Mouse (Mus musculus) midbrain, embryonic 10.5 days (tissue): ENCODE results near the gene Crnkl1. TPM values are rescaled to one million over a fixed set of nuclear protein-coding genes. Genes with fewer than 3 reads are reported as not detected.
A peak's percentile ranks its signal among the peaks of the same experiment; 100 is the strongest.
"Not testable (repeated sequence)": the region's sequence is repeated elsewhere in the genome, so short reads cannot be mapped to it uniquely, and the experiment has no call there.

Experiments used
- DNase-seq: peaks from one replicate; pipeline ENCODE4 v3.0.0-alpha.2; 2017; ENCODE audit warnings: low spot score
- H3K27ac ChIP-seq: fragments of 300-500 bp; sonication (generic); replicated peaks from 2 replicates; pipeline ENCODE4 v1.5.1; 2016; ENCODE audit warnings: mild to moderate bottlenecking
- H3K27me3 ChIP-seq: fragments of 300-500 bp; sonication (generic); 2 replicates; pipeline ENCODE4 v1.6.1; 2016; ENCODE audit warnings: low read depth, mild to moderate bottlenecking; ENCODE audit not compliant: poor library complexity, severe bottlenecking
- H3K36me3 ChIP-seq: fragments of 300-500 bp; sonication (generic); 2 replicates; pipeline ENCODE4 v1.6.1; 2016; ENCODE audit warnings: mild to moderate bottlenecking, moderate library complexity
- H3K4me1 ChIP-seq: fragments of 300-500 bp; sonication (generic); 2 replicates; pipeline ENCODE4 v1.6.1; 2016
- H3K4me3 ChIP-seq: fragments of 300-500 bp; sonication (generic); 2 replicates; pipeline ENCODE4 v1.5.1; 2016; ENCODE audit warnings: mild to moderate bottlenecking, moderate library complexity
- H3K9me3 ChIP-seq: fragments of 300-500 bp; sonication (generic); replicated peaks from 2 replicates; pipeline ENCODE4 v1.6.1; 2016; ENCODE audit warnings: mild to moderate bottlenecking
- WGBS: fragments of 180-500 bp; shearing (Covaris S2); methylation state at CpG from one replicate; pipeline ENCODE4 v1.1.7; 2016; 5-methylcytosine and 5-hydroxymethylcytosine counted together
- polyA plus RNA-seq: library from polyadenylated mRNA; unstranded; fragments of >200 nt; fragmentation: Nextera tagmentation; extraction: Ambion mirVana; gene quantifications from 2 replicates; pipeline ENCODE4 v1.2.1, GENCODE M21; 2016

The Crnkl1 gene
- polyA plus RNA-seq, 1 experiment from 2014 or later, result 34.7 TPM

- WGBS, result 64% methylated on average over 5 of the region's 5 CpGs
Measured at GRCm38 (mm10) chr2:145956318-145956717, 21.5 kb upstream of the Crnkl1 start.

GRCm38 (mm10) chr2:145955844-145956243 lies 21.0 kb upstream of the Crnkl1 start:
- H3K36me3 ChIP-seq, result no peaks in the 10 kb centered on the region
- peaks cover 15% of the 10 kb centered on the region for H3K4me1 ChIP-seq
- no peak for DNase-seq
- WGBS, result 68% methylated on average over 10 of the region's 10 CpGs
- no peak overlapping the region for H3K27ac ChIP-seq
- H3K27me3 ChIP-seq, result peaks cover 30% of the 10 kb centered on the region
- H3K9me3 ChIP-seq, result no peaks in the 10 kb centered on the region
- H3K4me3 ChIP-seq, result no peak overlapping the region

More at GRCm38 (mm10) chr2:145956318-145956717, 21.5 kb upstream of the Crnkl1 start:
- Histone ChIP-seq H3K36me3 (no peaks in the 10 kb centered on the region), H3K27me3 (peaks cover 28% of the 10 kb centered on the region), H3K4me1 (peaks cover 13% of the 10 kb centered on the region), H3K4me3 (no peak overlapping the region), H3K27ac (no peak overlapping the region), H3K9me3 (no peaks in the 10 kb centered on the region)
- DNase-seq, result no peak

GRCm38 (mm10) chr2:145952726-145953125 lies 17.9 kb upstream of the Crnkl1 start:
- DNase-seq, result no peak
- WGBS, result 95% methylated on average over 5 of the region's 5 CpGs

GRCm38 (mm10) chr2:145950239-145950638 lies 15.4 kb upstream of the Crnkl1 start:
- H3K27me3 ChIP-seq, result peaks cover 14% of the 10 kb centered on the region
- H3K36me3 ChIP-seq, result no peaks in the 10 kb centered on the region
- H3K9me3 ChIP-seq, result no peaks in the 10 kb centered on the region
- peak; percentile 26 for DNase-seq
- whole genome bisulfite sequencing, result 27% methylated on average over 10 of the region's 10 CpGs
- H3K27ac ChIP-seq, result peak overlapping the region; percentile 49; the same call in 1 of the 2 replicates
- no peak overlapping the region for H3K4me3 ChIP-seq
- peaks cover 30% of the 10 kb centered on the region for H3K4me1 ChIP-seq

More at GRCm38 (mm10) chr2:145952726-145953125, 17.9 kb upstream of the Crnkl1 start:
- Histone ChIP-seq H3K27ac (no peak overlapping the region), H3K27me3 (peaks cover 26% of the 10 kb centered on the region), H3K36me3 (no peaks in the 10 kb centered on the region), H3K4me3 (no peak overlapping the region), H3K4me1 (peaks cover 31% of the 10 kb centered on the region), H3K9me3 (no peaks in the 10 kb centered on the region)

GRCm38 (mm10) chr2:145949475-145950068 lies 14.8 kb upstream of the Crnkl1 start:
- Histone ChIP-seq H3K27me3 (peaks cover 14% of the 10 kb centered on the region), H3K9me3 (no peaks in the 10 kb centered on the region), H3K27ac (peak overlapping the region; percentile 64), H3K4me3 (no peak overlapping the region), H3K36me3 (no peaks in the 10 kb centered on the region), H3K4me1 (peaks cover 30% of the 10 kb centered on the region)
- 52% methylated on average over 11 of the region's 11 CpGs for WGBS
- DNase-seq, result peak; percentile 20

GRCm38 (mm10) chr2:145948402-145948954 lies 13.7 kb upstream of the Crnkl1 start:
- no peak overlapping the region for H3K27ac ChIP-seq

GRCm38 (mm10) chr2:145944286-145944685 lies 9.5 kb upstream of the Crnkl1 start:
- no peak for DNase-seq
- WGBS, result 88% methylated on average over 3 of the region's 3 CpGs
- no peaks in the 10 kb centered on the region for H3K9me3 ChIP-seq
- H3K36me3 ChIP-seq, result no peaks in the 10 kb centered on the region
- no peak overlapping the region for H3K27ac ChIP-seq
- no peak overlapping the region for H3K4me3 ChIP-seq
- no peaks in the 10 kb centered on the region for H3K27me3 ChIP-seq
- peaks cover 13% of the 10 kb centered on the region for H3K4me1 ChIP-seq

More at GRCm38 (mm10) chr2:145948402-145948954, 13.7 kb upstream of the Crnkl1 start:
- Histone ChIP-seq H3K9me3 (no peaks in the 10 kb centered on the region), H3K4me1 (peaks cover 30% of the 10 kb centered on the region), H3K36me3 (no peaks in the 10 kb centered on the region), H3K27me3 (peaks cover 14% of the 10 kb centered on the region), H3K4me3 (no peak overlapping the region)
- 57% methylated on average over 7 of the region's 7 CpGs for WGBS
- no peak for DNase-seq

- H3K27ac ChIP-seq, result no peak overlapping the region
- no peak overlapping the region for H3K4me3 ChIP-seq
- WGBS, result 74% methylated on average over 3 of the region's 3 CpGs
- H3K9me3 ChIP-seq, result no peaks in the 10 kb centered on the region
- H3K4me1 ChIP-seq, result no peaks in the 10 kb centered on the region
- DNase-seq, result no peak
- no peaks in the 10 kb centered on the region for H3K27me3 ChIP-seq
- H3K36me3 ChIP-seq, result no peaks in the 10 kb centered on the region
Measured at GRCm38 (mm10) chr2:145941403-145941802, 6.6 kb upstream of the Crnkl1 start.

GRCm38 (mm10) chr2:145936975-145937374 lies 2.2 kb upstream of the Crnkl1 start:
- Histone ChIP-seq H3K36me3 (peaks cover 10% of the 10 kb centered on the region), H3K4me3 (no peak overlapping the region), H3K9me3 (no peaks in the 10 kb centered on the region), H3K4me1 (peaks cover 11% of the 10 kb centered on the region), H3K27ac (no peak overlapping the region), H3K27me3 (no peaks in the 10 kb centered on the region)
- WGBS, result 86% methylated on average over 8 of the region's 8 CpGs
- DNase-seq, result no peak

GRCm38 (mm10) chr2:145920941-145921650 lies 13.7 kb downstream of the Crnkl1 start:
- H3K4me3 ChIP-seq, result no peak overlapping the region
- H3K9me3 ChIP-seq, result no peaks in the 10 kb centered on the region
- H3K27ac ChIP-seq, result no peak overlapping the region
- H3K4me1 ChIP-seq, result no peaks in the 10 kb centered on the region
- peaks cover 99% of the 10 kb centered on the region for H3K36me3 ChIP-seq
- 91% methylated on average over 8 of the region's 8 CpGs for WGBS
- no peaks in the 10 kb centered on the region for H3K27me3 ChIP-seq
- no peak for DNase-seq

- H3K36me3 ChIP-seq, result peaks cover 54% of the 10 kb centered on the region
- not testable (repeated sequence) for H3K27me3 ChIP-seq, H3K27ac ChIP-seq, DNase-seq, H3K4me3 ChIP-seq, H3K9me3 ChIP-seq
- H3K4me1 ChIP-seq, result peaks cover 24% of the 10 kb centered on the region
- 52% methylated on average over 4 of the region's 4 CpGs for WGBS
Measured at GRCm38 (mm10) chr2:145905884-145906283, 28.9 kb downstream of the Crnkl1 start.

- Histone ChIP-seq H3K4me1 (peaks cover 24% of the 10 kb centered on the region), H3K27me3 (no peaks in the 10 kb centered on the region), H3K4me3 (0 out of 2 replicates have a peak overlapping the region, but pooled peaks have one; percentile 69), H3K27ac (no peak overlapping the region), H3K36me3 (peaks cover 46% of the 10 kb centered on the region), H3K9me3 (no peaks in the 10 kb centered on the region)
- 82% methylated on average over 6 of the region's 6 CpGs for WGBS
- no peak for DNase-seq
Measured at GRCm38 (mm10) chr2:145905156-145905555, 29.7 kb downstream of the Crnkl1 start.
